Mouse (Mus musculus) induced T-regulatory cell, adult 2 months (primary cell): ENCODE results near the gene Atox1.

Experiments used
- DNase-seq: peaks from one replicate; pipeline ENCODE4 v3.0.0-alpha.2; 2012; ENCODE audit warnings: low read depth

The Atox1 gene

GRCm38 (mm10) chr11:55461019-55461645 is at the start of gene Atox1:
TSS of gene Atox1 (minus strand) at chr11:55461239.
- DNase-seq, result peak; percentile 96

GRCm38 (mm10) chr11:55505485-55505884 is 44.4 kb upstream of the Atox1 start:
- DNase-seq, result no peak

- no peak for DNase-seq
Observed at GRCm38 (mm10) chr11:55502886-55503285, 41.8 kb upstream of the Atox1 start.

- no peak for DNase-seq
Observed at GRCm38 (mm10) chr11:55501955-55502531, 41.0 kb upstream of the Atox1 start.

GRCm38 (mm10) chr11:55497885-55498284 is 36.8 kb upstream of the Atox1 start:
- DNase-seq, result peak; percentile 77

GRCm38 (mm10) chr11:55496158-55496557 is 35.1 kb upstream of the Atox1 start:
- no peak for DNase-seq

- no peak for DNase-seq
Observed at GRCm38 (mm10) chr11:55485443-55485842, 24.4 kb upstream of the Atox1 start.

- no peak for DNase-seq
Observed at GRCm38 (mm10) chr11:55473219-55473618, 12.2 kb upstream of the Atox1 start.

GRCm38 (mm10) chr11:55471467-55471866 is 10.4 kb upstream of the Atox1 start:
- peak; percentile 33 for DNase-seq

GRCm38 (mm10) chr11:55470761-55471160 is 9.7 kb upstream of the Atox1 start:
- DNase-seq, result no peak

GRCm38 (mm10) chr11:55469923-55470691 is 9.1 kb upstream of the Atox1 start:
- peak; percentile 77 for DNase-seq

GRCm38 (mm10) chr11:55469048-55469843 is 8.2 kb upstream of the Atox1 start, which contains the start of gene G3bp1:
TSS of gene G3bp1 (plus strand) at chr11:55469685.
- DNase-seq, result peak; percentile 99

- no peak for DNase-seq
Observed at GRCm38 (mm10) chr11:55468611-55469047, 7.6 kb upstream of the Atox1 start.

GRCm38 (mm10) chr11:55468012-55468411 is 7.0 kb upstream of the Atox1 start:
- DNase-seq, result no peak

GRCm38 (mm10) chr11:55465177-55465576 is 4.1 kb upstream of the Atox1 start:
- no peak for DNase-seq

- DNase-seq, result no peak
Observed at GRCm38 (mm10) chr11:55464707-55465106, 3.7 kb upstream of the Atox1 start.

GRCm38 (mm10) chr11:55462149-55462548 is 1.1 kb upstream of the Atox1 start:
- no peak for DNase-seq

GRCm38 (mm10) chr11:55460559-55461018 is 450 bp downstream of the Atox1 start:
- DNase-seq, result no peak

- DNase-seq, result no peak
Observed at GRCm38 (mm10) chr11:55459850-55460558, 1.0 kb downstream of the Atox1 start.

- DNase-seq, result no peak
Observed at GRCm38 (mm10) chr11:55458501-55458900, 2.5 kb downstream of the Atox1 start.

- DNase-seq, result no peak
Observed at GRCm38 (mm10) chr11:55455166-55455565, 5.9 kb downstream of the Atox1 start.
